Mouse (Mus musculus): ENCODE measurements around the gene Hrc. TPM values are rescaled to one million over a fixed set of nuclear protein-coding genes. Genes with fewer than 3 reads are reported as not detected.

Hrc gene
- polyA plus RNA-seq, 1 experiment from 2014 or later, result 26.6 TPM

DNA sequence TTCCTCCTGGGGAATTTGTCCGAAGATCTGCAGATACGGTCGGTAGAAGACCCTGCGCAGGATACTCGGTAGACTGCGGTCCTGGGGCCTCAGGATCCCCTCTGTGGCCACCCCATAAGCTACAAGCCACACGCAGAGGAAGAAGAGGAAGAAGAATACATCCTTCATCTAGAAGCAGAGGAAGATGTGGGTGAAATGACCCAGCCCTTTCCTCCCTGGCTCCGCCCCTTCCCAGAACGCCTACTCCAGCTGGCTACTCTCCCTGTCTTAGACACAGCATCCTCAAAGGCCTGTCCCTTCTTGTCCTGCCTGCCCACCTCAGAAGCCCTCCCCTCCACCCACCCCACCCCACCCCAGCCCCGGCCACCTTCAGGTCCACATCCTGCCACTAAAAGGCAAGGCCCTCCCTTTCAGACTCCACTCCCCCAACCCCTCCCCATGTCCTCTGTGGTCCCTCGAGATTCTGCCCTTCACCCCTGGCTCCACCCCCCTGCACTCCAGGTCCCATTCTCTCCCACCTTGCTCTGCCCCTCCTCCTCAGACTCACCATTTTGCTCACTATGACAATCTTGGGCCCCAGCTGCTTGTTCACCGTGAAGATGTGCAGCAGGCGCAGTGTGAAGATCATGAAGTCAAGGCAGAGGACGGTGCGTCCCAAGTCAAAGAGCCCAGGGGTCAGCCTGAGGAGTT is 26.4 kb upstream of the Hrc start:
- ATAC-seq (replicated peaks; ENCODE audit: extremely low read depth, insufficient read depth, low FRiP score), result no peak
- Histone ChIP-seq H3K9me3 (replicated peaks; ENCODE audit: control insufficient read depth, low read length) (no peaks in the 10 kb centered on the region), H3K27me3 (ENCODE audit: control insufficient read depth, insufficient read depth, low read length) (no peaks in the 10 kb centered on the region), H3K4me1 (ENCODE audit: control insufficient read depth, insufficient read depth, low read length) (0 out of 2 replicates have a peak, but pooled peaks cover 3% of the 10 kb centered on the region), H3K4me2 (ENCODE audit: low read depth, low read length) (no peak overlapping the region), H3K27ac (ENCODE audit: low read length) (no peak overlapping the region), H3K9ac (ENCODE audit: low read length) (no peak overlapping the region), H3K4me3 (ENCODE audit: low read length) (no peak overlapping the region), H3K36me3 (ENCODE audit: control insufficient read depth, insufficient read depth) (peaks cover 4% of the 10 kb centered on the region)
- WGBS, result 74% methylated on average over 14 of the region's 15 CpGs

DNA sequence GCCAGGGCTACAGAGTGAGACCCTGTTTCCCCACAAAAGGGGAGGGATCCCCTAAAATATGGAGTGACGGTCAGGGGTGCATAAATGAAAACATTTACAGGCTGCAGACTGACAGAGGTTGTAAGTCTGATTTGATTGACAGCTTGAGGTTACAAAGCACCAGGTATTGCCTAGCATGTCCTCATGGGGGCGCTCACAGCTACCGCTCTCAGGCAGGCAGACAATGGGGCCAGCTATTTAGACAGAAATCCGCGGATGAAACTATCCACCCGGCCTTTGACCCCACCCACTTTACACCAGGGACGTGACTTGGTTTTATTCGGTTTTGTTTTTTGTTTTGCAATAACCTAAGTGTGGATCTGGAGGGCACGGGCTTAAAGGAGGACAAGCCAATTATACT is 25.6 kb upstream of the Hrc start:
- Histone ChIP-seq H3K4me2 (ENCODE audit: low read depth, low read length) (no peak overlapping the region), H3K27me3 (ENCODE audit: control insufficient read depth, insufficient read depth, low read length) (no peaks in the 10 kb centered on the region), H3K4me3 (ENCODE audit: low read length) (no peak overlapping the region), H3K9me3 (replicated peaks; ENCODE audit: control insufficient read depth, low read length) (no peaks in the 10 kb centered on the region), H3K36me3 (ENCODE audit: control insufficient read depth, insufficient read depth) (peaks cover 2% of the 10 kb centered on the region; the same call in 1 of the 2 replicates), H3K9ac (ENCODE audit: low read length) (no peak overlapping the region), H3K27ac (ENCODE audit: low read length) (no peak overlapping the region), H3K4me1 (ENCODE audit: control insufficient read depth, insufficient read depth, low read length) (0 out of 2 replicates have a peak, but pooled peaks cover 3% of the 10 kb centered on the region)
- WGBS, result 16% methylated on average over 9 of the region's 9 CpGs
- ATAC-seq (replicated peaks; ENCODE audit: extremely low read depth, insufficient read depth, low FRiP score), result no peak

DNA sequence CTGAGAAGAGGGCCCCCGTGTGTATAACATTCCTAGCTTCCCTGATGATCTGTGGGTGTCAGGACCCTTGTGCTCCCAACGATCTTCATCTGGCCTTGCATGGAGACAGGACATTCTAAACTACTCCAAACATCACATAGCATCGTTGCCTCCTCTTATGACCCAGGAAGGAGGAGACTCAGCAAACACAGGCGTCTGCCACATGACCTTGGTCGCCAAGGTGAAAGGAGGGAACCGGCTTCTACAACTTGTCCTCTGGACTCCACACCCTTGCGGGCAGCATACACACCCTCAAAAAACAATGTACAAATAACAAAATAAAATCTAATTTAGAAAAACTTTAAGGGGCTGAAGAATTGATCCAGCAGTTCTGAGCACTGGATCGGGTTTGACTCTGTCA is 23.1 kb upstream of the Hrc start:
- no peak overlapping the region for H3K9ac ChIP-seq (ENCODE audit: low read length)
- peaks cover 4% of the 10 kb centered on the region for H3K36me3 ChIP-seq (ENCODE audit: control insufficient read depth, insufficient read depth)
- 33% methylated on average over 8 of the region's 8 CpGs for whole genome bisulfite sequencing
- H3K4me1 ChIP-seq (ENCODE audit: control insufficient read depth, insufficient read depth, low read length), result 0 out of 2 replicates have a peak, but pooled peaks cover 3% of the 10 kb centered on the region
- no peaks in the 10 kb centered on the region for H3K27me3 ChIP-seq (ENCODE audit: control insufficient read depth, insufficient read depth, low read length)
- no peak overlapping the region for H3K4me3 ChIP-seq (ENCODE audit: low read length)
- H3K4me2 ChIP-seq (ENCODE audit: low read depth, low read length), result no peak overlapping the region
- ATAC-seq (replicated peaks; ENCODE audit: extremely low read depth, insufficient read depth, low FRiP score), result no peak
- no peak overlapping the region for H3K27ac ChIP-seq (ENCODE audit: low read length)
- no peaks in the 10 kb centered on the region for H3K9me3 ChIP-seq (replicated peaks; ENCODE audit: control insufficient read depth, low read length)

DNA sequence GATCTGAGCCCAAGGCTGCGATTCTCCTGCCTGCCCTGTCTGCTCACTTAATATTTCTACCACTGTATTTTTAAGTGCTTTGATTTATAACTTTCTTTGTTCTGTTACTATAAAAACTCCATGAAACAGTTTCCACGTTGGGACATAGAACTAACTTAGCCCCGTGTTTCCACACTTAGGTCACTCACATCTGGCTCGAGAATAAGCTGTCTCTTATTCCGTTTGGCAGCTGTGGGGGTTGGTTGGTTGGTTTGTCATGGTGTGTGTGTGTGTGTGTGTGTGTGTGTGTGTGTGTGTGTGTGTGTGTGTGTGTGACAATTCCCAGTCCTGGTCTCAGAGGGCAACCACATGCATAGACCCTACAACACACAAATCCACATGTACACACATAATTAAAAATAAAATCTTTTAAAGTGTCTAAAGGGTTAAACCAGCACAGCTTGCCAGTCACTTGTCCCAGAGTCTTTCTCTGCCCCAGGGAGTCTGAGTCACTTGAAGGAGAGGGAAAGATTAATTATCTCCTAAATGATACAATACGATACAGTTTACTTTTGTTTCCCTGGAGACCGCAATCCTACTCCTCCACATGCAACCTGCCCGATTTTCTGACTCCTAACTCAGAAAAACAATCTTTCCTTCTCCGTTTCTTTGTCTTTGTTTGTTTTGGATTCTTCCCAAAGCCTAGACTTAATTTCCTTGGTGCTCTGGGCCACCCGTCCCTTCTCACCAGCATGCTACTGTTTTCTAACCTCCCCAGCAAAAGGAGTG is 22.2 kb upstream of the Hrc start:
- no peak overlapping the region for H3K27ac ChIP-seq (ENCODE audit: low read length)
- H3K4me2 ChIP-seq (ENCODE audit: low read depth, low read length), result no peak overlapping the region
- peaks cover 5% of the 10 kb centered on the region for H3K36me3 ChIP-seq (ENCODE audit: control insufficient read depth, insufficient read depth)
- no peaks in the 10 kb centered on the region for H3K27me3 ChIP-seq (ENCODE audit: control insufficient read depth, insufficient read depth, low read length)
- H3K4me1 ChIP-seq (ENCODE audit: control insufficient read depth, insufficient read depth, low read length), result 0 out of 2 replicates have a peak, but pooled peaks cover 3% of the 10 kb centered on the region
- no peak overlapping the region for H3K4me3 ChIP-seq (ENCODE audit: low read length)
- no peaks in the 10 kb centered on the region for H3K9me3 ChIP-seq (replicated peaks; ENCODE audit: control insufficient read depth, low read length)
- 34% methylated on average over 10 of the region's 10 CpGs for WGBS
- ATAC-seq (replicated peaks; ENCODE audit: extremely low read depth, insufficient read depth, low FRiP score), result no peak
- H3K9ac ChIP-seq (ENCODE audit: low read length), result no peak overlapping the region

DNA sequence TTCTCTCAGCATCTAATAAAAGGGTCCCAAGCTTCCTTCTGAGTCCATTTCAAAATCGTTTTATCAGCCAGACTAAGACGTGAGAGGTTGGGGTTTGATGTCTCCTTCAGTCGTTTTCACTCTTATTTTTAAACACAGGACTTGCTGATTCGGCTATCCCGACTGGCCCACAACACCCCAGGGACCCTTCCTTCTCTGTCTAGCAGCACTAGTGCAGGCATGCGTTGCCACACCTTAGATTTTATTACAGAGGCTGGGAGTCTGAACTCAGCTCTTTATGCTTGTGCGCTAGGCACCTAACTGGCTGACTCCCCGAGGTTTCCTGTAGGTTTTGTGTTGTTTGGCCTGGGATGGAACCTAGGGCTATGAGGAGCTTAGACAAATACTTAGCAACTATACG is 21.6 kb upstream of the Hrc start:
- Histone ChIP-seq H3K27ac (ENCODE audit: low read length) (no peak overlapping the region), H3K36me3 (ENCODE audit: control insufficient read depth, insufficient read depth) (peaks cover 6% of the 10 kb centered on the region), H3K9ac (ENCODE audit: low read length) (no peak overlapping the region), H3K9me3 (replicated peaks; ENCODE audit: control insufficient read depth, low read length) (no peaks in the 10 kb centered on the region), H3K4me3 (ENCODE audit: low read length) (no peak overlapping the region), H3K4me2 (ENCODE audit: low read depth, low read length) (no peak overlapping the region), H3K4me1 (ENCODE audit: control insufficient read depth, insufficient read depth, low read length) (0 out of 2 replicates have a peak, but pooled peaks cover 3% of the 10 kb centered on the region), H3K27me3 (ENCODE audit: control insufficient read depth, insufficient read depth, low read length) (no peaks in the 10 kb centered on the region)
- no peak for ATAC-seq (replicated peaks; ENCODE audit: extremely low read depth, insufficient read depth, low FRiP score)
- WGBS, result 36% methylated on average over 9 of the region's 9 CpGs

DNA sequence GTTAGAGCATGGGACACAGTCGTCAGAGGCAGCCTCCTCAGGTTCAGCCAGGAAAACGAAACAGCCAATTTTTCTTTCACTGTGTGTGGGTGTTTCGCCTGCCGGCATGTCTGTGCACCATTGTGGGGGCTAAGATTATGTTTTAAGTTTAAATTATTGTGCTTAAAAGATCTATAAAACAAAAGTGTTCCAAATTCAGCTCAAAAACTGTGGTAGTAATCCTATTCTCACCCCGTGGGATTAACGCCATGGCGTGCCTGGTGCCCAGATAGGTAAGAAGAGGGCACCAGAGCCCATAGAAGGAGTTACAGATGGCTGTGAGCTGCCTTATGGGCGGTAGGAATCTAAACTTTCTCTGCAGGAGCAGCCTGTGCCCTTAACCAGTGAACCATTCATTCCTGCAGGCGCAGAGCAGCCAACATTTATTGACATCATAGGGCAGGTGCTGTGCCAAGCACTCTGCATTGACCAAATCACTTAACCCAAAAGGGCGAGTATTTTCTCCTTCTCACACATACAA is 19.8 kb upstream of the Hrc start:
- Histone ChIP-seq H3K9me3 (replicated peaks; ENCODE audit: control insufficient read depth, low read length) (no peaks in the 10 kb centered on the region), H3K4me2 (ENCODE audit: low read depth, low read length) (no peak overlapping the region), H3K4me1 (ENCODE audit: control insufficient read depth, insufficient read depth, low read length) (0 out of 2 replicates have a peak, but pooled peaks cover 3% of the 10 kb centered on the region), H3K4me3 (ENCODE audit: low read length) (no peak overlapping the region), H3K36me3 (ENCODE audit: control insufficient read depth, insufficient read depth) (peaks cover 13% of the 10 kb centered on the region), H3K27ac (ENCODE audit: low read length) (no peak overlapping the region), H3K9ac (ENCODE audit: low read length) (no peak overlapping the region), H3K27me3 (ENCODE audit: control insufficient read depth, insufficient read depth, low read length) (no peaks in the 10 kb centered on the region)
- 86% methylated on average over 10 of the region's 10 CpGs for WGBS
- ATAC-seq (replicated peaks; ENCODE audit: extremely low read depth, insufficient read depth, low FRiP score), result no peak

- Histone ChIP-seq H3K27me3 (ENCODE audit: control insufficient read depth, insufficient read depth, low read length) (no peaks in the 10 kb centered on the region), H3K4me3 (ENCODE audit: low read length) (no peak overlapping the region), H3K9ac (ENCODE audit: low read length) (no peak overlapping the region), H3K36me3 (ENCODE audit: control insufficient read depth, insufficient read depth) (peaks cover 16% of the 10 kb centered on the region), H3K9me3 (replicated peaks; ENCODE audit: control insufficient read depth, low read length) (no peaks in the 10 kb centered on the region), H3K4me1 (ENCODE audit: control insufficient read depth, insufficient read depth, low read length) (0 out of 2 replicates have a peak, but pooled peaks cover 3% of the 10 kb centered on the region), H3K4me2 (ENCODE audit: low read depth, low read length) (no peak overlapping the region), H3K27ac (ENCODE audit: low read length) (no peak overlapping the region)
- no peak for ATAC-seq (replicated peaks; ENCODE audit: extremely low read depth, insufficient read depth, low FRiP score)
- 91% methylated on average over 14 of the region's 14 CpGs for WGBS
Observed at GRCm38 (mm10) chr7:45316536-45316935, 18.6 kb upstream of the Hrc start.

DNA sequence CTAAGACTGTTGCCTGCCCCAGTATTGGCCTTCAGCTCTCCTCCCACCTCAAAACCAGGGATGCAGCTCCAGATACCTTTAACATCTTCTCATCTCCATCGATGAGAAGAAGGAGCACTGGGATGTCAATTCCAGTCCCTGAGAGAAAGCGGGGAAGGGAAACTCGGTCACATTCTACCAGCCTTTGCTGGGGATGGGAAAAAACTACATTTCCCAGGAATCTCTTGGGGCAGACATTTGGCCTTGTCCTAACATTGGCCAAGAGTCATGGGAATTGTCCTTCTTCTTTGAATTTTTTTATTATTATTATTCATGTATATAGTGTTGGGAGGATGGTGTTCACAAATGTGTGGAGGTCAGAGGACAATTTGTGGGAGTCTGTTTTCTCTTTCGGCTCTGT is 12.8 kb upstream of the Hrc start:
- Histone ChIP-seq H3K4me3 (ENCODE audit: low read length) (no peak overlapping the region), H3K27ac (ENCODE audit: low read length) (no peak overlapping the region), H3K4me1 (ENCODE audit: control insufficient read depth, insufficient read depth, low read length) (no peaks in the 10 kb centered on the region), H3K9ac (ENCODE audit: low read length) (no peak overlapping the region), H3K4me2 (ENCODE audit: low read depth, low read length) (no peak overlapping the region), H3K27me3 (ENCODE audit: control insufficient read depth, insufficient read depth, low read length) (no peaks in the 10 kb centered on the region), H3K36me3 (ENCODE audit: control insufficient read depth, insufficient read depth) (peaks cover 44% of the 10 kb centered on the region), H3K9me3 (replicated peaks; ENCODE audit: control insufficient read depth, low read length) (peaks cover 3% of the 10 kb centered on the region; the same call in 1 of the 2 replicates)
- ATAC-seq (replicated peaks; ENCODE audit: extremely low read depth, insufficient read depth, low FRiP score), result no peak
- WGBS, result 86% methylated on average over 4 of the region's 4 CpGs

DNA sequence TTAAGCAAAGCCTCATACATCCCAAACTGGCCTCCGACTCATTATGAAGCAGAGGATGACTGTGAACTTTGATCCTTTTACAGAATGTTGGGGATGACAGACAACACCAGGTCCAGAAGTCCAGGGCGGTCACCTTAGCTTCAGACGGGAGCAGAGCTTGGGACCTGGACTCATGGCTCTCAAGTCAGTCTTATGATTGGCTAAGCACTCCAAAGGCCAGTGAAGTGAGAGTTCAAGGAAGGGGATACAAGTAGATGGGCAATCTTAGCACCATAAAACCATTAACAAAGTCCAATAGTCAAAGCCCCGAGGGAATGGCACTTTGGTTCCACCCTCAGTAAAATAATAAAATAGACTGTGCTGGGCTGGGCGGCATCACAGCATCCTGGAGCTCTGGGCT is 12.0 kb upstream of the Hrc start:
- Histone ChIP-seq H3K4me2 (ENCODE audit: low read depth, low read length) (no peak overlapping the region), H3K4me1 (ENCODE audit: control insufficient read depth, insufficient read depth, low read length) (no peaks in the 10 kb centered on the region), H3K36me3 (ENCODE audit: control insufficient read depth, insufficient read depth) (peaks cover 44% of the 10 kb centered on the region), H3K27me3 (ENCODE audit: control insufficient read depth, insufficient read depth, low read length) (no peaks in the 10 kb centered on the region), H3K4me3 (ENCODE audit: low read length) (no peak overlapping the region), H3K9ac (ENCODE audit: low read length) (no peak overlapping the region), H3K27ac (ENCODE audit: low read length) (no peak overlapping the region), H3K9me3 (replicated peaks; ENCODE audit: control insufficient read depth, low read length) (peaks cover 3% of the 10 kb centered on the region; the same call in 1 of the 2 replicates)
- 94% methylated on average over 5 of the region's 5 CpGs for WGBS
- ATAC-seq (replicated peaks; ENCODE audit: extremely low read depth, insufficient read depth, low FRiP score), result no peak
